Mouse (Mus musculus) T-cell, adult 66 days (primary cell): Measurements from ENCODE around the gene Cdkn3. TPM values are rescaled to one million over a fixed set of nuclear protein-coding genes. Genes with fewer than 3 reads are reported as not detected.

Experiments used
- total RNA-seq, 2 experiments: library from RNA; stranded (reverse); gene quantifications; 3 replicates in 1 of 2; 4 replicates in 1 of 2; pipeline ENCODE4 v1.2.4; 2023

Cdkn3 gene
- 1 to 10 TPM; 1.0 to 1.9 TPM for total RNA-seq

DNA sequence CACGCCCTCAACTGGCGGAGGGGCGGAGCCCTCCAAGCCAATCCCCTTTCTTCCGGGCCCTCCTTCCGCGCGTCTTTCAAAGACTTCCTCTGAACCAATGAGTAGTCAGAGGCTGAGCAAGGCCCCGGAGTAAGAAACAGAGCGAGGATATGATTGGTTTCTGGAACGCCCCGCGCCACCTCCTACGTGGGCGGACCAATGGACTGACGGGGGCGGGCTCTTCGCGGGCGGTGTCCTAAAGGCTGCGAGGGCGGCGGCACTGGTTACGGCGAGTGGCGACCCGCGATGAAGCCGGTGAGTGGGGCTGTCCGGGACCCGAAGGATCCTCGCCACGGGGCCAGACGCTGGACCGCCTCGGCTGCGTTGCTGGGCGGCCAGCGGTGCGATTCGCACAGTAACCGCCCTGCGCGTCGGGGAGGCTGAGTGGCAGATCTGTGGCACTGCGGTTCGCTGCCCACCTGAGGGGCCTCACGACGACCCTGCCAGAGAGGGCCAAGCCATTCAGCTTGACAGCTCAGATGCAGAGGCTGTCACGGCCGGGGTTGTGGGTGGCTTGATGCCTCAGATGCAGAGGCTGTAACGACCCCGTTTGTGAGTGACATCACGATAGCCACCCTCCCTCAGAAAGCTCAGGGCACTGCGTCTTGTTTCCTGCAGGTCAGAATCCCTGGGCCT lies at the start of gene Cdkn3:
Gene Cdkn3, plus strand, starts transcription at position 187 of the 675 bp plus-strand sequence.

GRCm38 (mm10) chr14:46787787-46788504 lies 27.6 kb downstream of the Cdkn3 start, which contains the start of gene Cnih1:
Gene Cnih1, minus strand, starts transcription at chr14:46788411.

Other genes with a start within 250 kb of the Cdkn3 start
- 10 to 100 TPM; 31.3 to 32.5 TPM for gene Cnih1, start 27.9 kb downstream of the Cdkn3 start, total RNA-seq
- 100 to 1,000 TPM; 107 to 117 TPM for gene Gmfb, start 61.7 kb downstream of the Cdkn3 start, total RNA-seq
- gene Cgrrf1, start 71.6 kb downstream of the Cdkn3 start, total RNA-seq = 10 to 100 TPM; 23.3 to 25.0 TPM
- gene Samd4, start 122.3 kb downstream of the Cdkn3 start, total RNA-seq = under 1 TPM; 0.26 to 0.36 TPM